Mouse (Mus musculus): ENCODE results near the gene Trpc1.

DNA sequence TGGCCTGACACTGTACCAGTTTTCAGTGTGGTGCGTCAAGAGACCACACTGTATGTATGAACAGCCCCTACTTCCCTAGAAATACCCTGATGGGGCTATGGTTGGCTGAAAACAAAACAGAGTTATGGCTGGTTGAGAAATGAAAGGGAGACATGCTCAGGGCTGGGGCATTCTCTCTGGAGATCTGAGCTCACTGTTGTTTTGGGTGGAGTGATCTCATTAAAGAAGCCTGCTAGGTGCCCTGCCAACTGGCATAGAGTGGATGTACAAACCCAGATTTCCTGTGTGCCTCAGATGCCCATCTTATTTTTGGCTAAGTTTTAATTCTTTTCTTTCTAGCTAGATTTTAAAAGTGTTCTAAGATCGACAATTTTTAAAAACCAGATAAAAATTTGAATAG is 92.2 kb downstream of the Trpc1 start:
- TF ChIP-seq CTCF (IDR thresholded peaks at IDR 0.05; ENCODE audit: low read depth): no peak
- TF ChIP-seq EP300 (IDR thresholded peaks at IDR 0.05; ENCODE audit: low read depth): no peak
